ENCODE assay signal across 8 mouse cellular contexts in genomic region chr1:172312768-172313561, GRCm38 (mm10). TPM values are rescaled to one million over a fixed set of nuclear protein-coding genes. Genes with fewer than 3 reads are reported as not detected.
A peak's percentile ranks its signal among the peaks of the same experiment; 100 is the strongest.
DNase-seq lines count a peak whose midpoint lies in the region; ATAC-seq and TF ChIP-seq lines count a peak whose summit lies in the region.

No protein-coding gene starts in this region.

- peak overlapping the region; percentile 96 for H3K4me2 ChIP-seq in kidney, embryonic 15.5 days
- H3K4me2 ChIP-seq in intestine, embryonic 16.5 days (ENCODE audit: low read depth, low read length), result peak overlapping the region; percentile 94
- H3K4me2 ChIP-seq in midbrain, embryonic 12.5 days (replicated peaks), result peak overlapping the region; percentile 73

- peak overlapping the region; percentile 68 for H3K4me3 ChIP-seq in kidney, embryonic 15.5 days (replicated peaks)
- H3K4me3 ChIP-seq in G1E (ENCODE audit: low read depth, low read length), result peak overlapping the region; percentile 95
- H3K4me3 ChIP-seq in intestine, embryonic 16.5 days (ENCODE audit: low read length), result peak overlapping the region; percentile 79
- H3K4me3 ChIP-seq in midbrain, embryonic 12.5 days, result peak overlapping the region; percentile 72

- peak; percentile 29 for ATAC-seq in kidney, embryonic 15.5 days (replicated peaks; ENCODE audit: low FRiP score)
- no peak for ATAC-seq in G1E (ENCODE audit: extremely low read depth, insufficient number of reproducible peaks, low FRiP score, poor library complexity, severe bottlenecking)
- no peak; the same call in 1 of the 2 replicates for ATAC-seq in intestine, embryonic 16.5 days
- ATAC-seq in midbrain, embryonic 12.5 days (ENCODE audit: low FRiP score, low read depth), result 0 out of 2 replicates have a peak, but pooled peaks have one; percentile 0
- ATAC-seq in inflammation-experienced regulatory T-cells, adult 6 months, result no peak

- H3K27ac ChIP-seq in kidney, embryonic 15.5 days, result peak overlapping the region; percentile 93
- H3K27ac ChIP-seq in intestine, embryonic 16.5 days (ENCODE audit: low read length), result no peak overlapping the region
- peak overlapping the region; percentile 76; the same call in 1 of the 2 replicates for H3K27ac ChIP-seq in midbrain, embryonic 12.5 days (replicated peaks)

- H3K4me1 ChIP-seq in kidney, embryonic 15.5 days, result peaks cover 53% of the 10 kb centered on the region
- H3K4me1 ChIP-seq in G1E (ENCODE audit: insufficient read depth, low read depth, low read length), result peaks cover 52% of the 10 kb centered on the region
- H3K4me1 ChIP-seq in intestine, embryonic 16.5 days (ENCODE audit: control insufficient read depth, insufficient read depth, low read length), result peaks cover 23% of the 10 kb centered on the region
- peaks cover 76% of the 10 kb centered on the region for H3K4me1 ChIP-seq in midbrain, embryonic 12.5 days

- no peaks in the 10 kb centered on the region for H3K27me3 ChIP-seq in kidney, embryonic 15.5 days
- H3K27me3 ChIP-seq in G1E (ENCODE audit: insufficient read depth, low read length), result no peaks in the 10 kb centered on the region
- no peaks in the 10 kb centered on the region for H3K27me3 ChIP-seq in intestine, embryonic 16.5 days (replicated peaks; ENCODE audit: control insufficient read depth, insufficient read depth, low read length)
- peaks cover 15% of the 10 kb centered on the region for H3K27me3 ChIP-seq in midbrain, embryonic 12.5 days

- TF ChIP-seq CTCF in G1E (IDR thresholded peaks at IDR 0.05; ENCODE audit: low read depth, low read length), result no peak

- peak overlapping the region; percentile 68 for H3K9ac ChIP-seq in kidney, embryonic 15.5 days
- H3K9ac ChIP-seq in intestine, embryonic 16.5 days (ENCODE audit: low read depth, low read length), result peak overlapping the region; percentile 82
- H3K9ac ChIP-seq in midbrain, embryonic 12.5 days (replicated peaks), result peak overlapping the region; percentile 80

- 12% methylated on average over 16 of the region's 16 CpGs for WGBS in kidney, embryonic 15.5 days
- WGBS in intestine, embryonic 16.5 days, result 12% methylated on average over 16 of the region's 16 CpGs
- WGBS in midbrain, embryonic 12.5 days, result 10% methylated on average over 16 of the region's 16 CpGs

- H3K9me3 ChIP-seq in kidney, embryonic 15.5 days (replicated peaks), result no peaks in the 10 kb centered on the region
- no peaks in the 10 kb centered on the region for H3K9me3 ChIP-seq in G1E (replicated peaks)
- no peaks in the 10 kb centered on the region for H3K9me3 ChIP-seq in intestine, embryonic 16.5 days (ENCODE audit: control insufficient read depth, low read length)
- H3K9me3 ChIP-seq in midbrain, embryonic 12.5 days, result no peaks in the 10 kb centered on the region

- H3K36me3 ChIP-seq in kidney, embryonic 15.5 days, result peaks cover 8% of the 10 kb centered on the region
- H3K36me3 ChIP-seq in G1E (replicated peaks), result peaks cover 42% of the 10 kb centered on the region
- peaks cover 4% of the 10 kb centered on the region for H3K36me3 ChIP-seq in intestine, embryonic 16.5 days (ENCODE audit: control insufficient read depth, insufficient read depth, low read length)
- peaks cover 12% of the 10 kb centered on the region for H3K36me3 ChIP-seq in midbrain, embryonic 12.5 days

- no peak for DNase-seq in kidney, adult 11 months
- peak; percentile 59 for DNase-seq in G1E (ENCODE audit: low spot score)
- DNase-seq in fibroblast of lung, adult 2 months (ENCODE audit: low read depth), result peak; percentile 18
- no peak for DNase-seq in gastrocnemius, postnatal 10 days

RNA-seq across cellular contexts. Expression of gene Atp1a2, which starts 15.1 kb away (rescaled TPM):
- 2.2 and 2.9 TPM in 2 replicates for polyA plus RNA-seq in kidney, embryonic 15.5 days (2015; fragmentation: Nextera tagmentation; extraction: Ambion mirVana)
- total RNA-seq in G1E (2014; fragmentation: Nextera tagmentation) (not detected in 2 replicates), G1E (2017) (under 0.01 and 0.05 TPM in 2 replicates)
- not detected in 2 replicates for polyA plus RNA-seq in G1E (2012)
- 3.1 and 3.2 TPM in 2 replicates for polyA plus RNA-seq in intestine, embryonic 16.5 days (2015; fragmentation: Nextera tagmentation; extraction: Ambion mirVana)
- polyA plus RNA-seq in midbrain, embryonic 12.5 days (2016; fragmentation: Nextera tagmentation; extraction: Ambion mirVana), result 12.8 and 13.2 TPM in 2 replicates
- under 1 TPM in 2 of 3 experiments, not detected in 1; 0.12 to 0.52 TPM for polyA plus RNA-seq in inflammation-experienced regulatory T-cells, adult 6 months (2017; shearing (Covaris generic))
- total RNA-seq in gastrocnemius, postnatal 10 days (2021), result 100 to 1,000 TPM; 695 to 761 TPM

RNA-seq across cellular contexts. Expression of gene Kcnj9, which starts 16.2 kb away (rescaled TPM):
- polyA plus RNA-seq in kidney, embryonic 15.5 days (2015; fragmentation: Nextera tagmentation; extraction: Ambion mirVana), result not detected in 2 replicates
- total RNA-seq in G1E (2014; fragmentation: Nextera tagmentation) (not detected in 2 replicates), G1E (2017) (not detected in 2 replicates)
- polyA plus RNA-seq in G1E (2012), result not detected in 2 replicates
- polyA plus RNA-seq in intestine, embryonic 16.5 days (2015; fragmentation: Nextera tagmentation; extraction: Ambion mirVana), result not detected in 2 replicates
- polyA plus RNA-seq in midbrain, embryonic 12.5 days (2016; fragmentation: Nextera tagmentation; extraction: Ambion mirVana), result 1.7 and 2.7 TPM in 2 replicates
- not detected for polyA plus RNA-seq in inflammation-experienced regulatory T-cells, adult 6 months (2017; shearing (Covaris generic))
- total RNA-seq in gastrocnemius, postnatal 10 days (2021), result under 1 TPM; 0.07 to 0.14 TPM

RNA-seq across cellular contexts. Expression of gene Kcnj10, which starts 28.0 kb away (rescaled TPM):
- 0.83 and 1.0 TPM in 2 replicates for polyA plus RNA-seq in kidney, embryonic 15.5 days (2015; fragmentation: Nextera tagmentation; extraction: Ambion mirVana)
- total RNA-seq in G1E (2014; fragmentation: Nextera tagmentation), result 1.1 TPM in 1 of 2 replicates, not detected in the other
- total RNA-seq in G1E (2017), result under 0.01 and 0.11 TPM in 2 replicates
- polyA plus RNA-seq in G1E (2012), result not detected in 2 replicates
- 0.07 and 0.10 TPM in 2 replicates for polyA plus RNA-seq in intestine, embryonic 16.5 days (2015; fragmentation: Nextera tagmentation; extraction: Ambion mirVana)
- polyA plus RNA-seq in midbrain, embryonic 12.5 days (2016; fragmentation: Nextera tagmentation; extraction: Ambion mirVana), result 0.64 and 0.85 TPM in 2 replicates
- under 1 TPM in 1 of 3 experiments, not detected in 2; 0.12 TPM for polyA plus RNA-seq in inflammation-experienced regulatory T-cells, adult 6 months (2017; shearing (Covaris generic))
- total RNA-seq in gastrocnemius, postnatal 10 days (2021), result 1 to 10 TPM in 1 of 2 experiments, under 1 TPM in 1; 0.87 to 1.2 TPM

RNA-seq across cellular contexts. Expression of gene Igsf8, which starts 51.5 kb away (rescaled TPM):
- 48.9 and 54.4 TPM in 2 replicates for polyA plus RNA-seq in kidney, embryonic 15.5 days (2015; fragmentation: Nextera tagmentation; extraction: Ambion mirVana)
- total RNA-seq in G1E (2014; fragmentation: Nextera tagmentation) (19.9 and 33.3 TPM in 2 replicates), G1E (2017) (13.1 and 14.8 TPM in 2 replicates)
- 69.3 and 71.4 TPM in 2 replicates for polyA plus RNA-seq in G1E (2012)
- 43.1 and 45.2 TPM in 2 replicates for polyA plus RNA-seq in intestine, embryonic 16.5 days (2015; fragmentation: Nextera tagmentation; extraction: Ambion mirVana)
- 103 and 106 TPM in 2 replicates for polyA plus RNA-seq in midbrain, embryonic 12.5 days (2016; fragmentation: Nextera tagmentation; extraction: Ambion mirVana)
- 1 to 10 TPM; 3.8 to 5.4 (median 5.2) TPM for polyA plus RNA-seq in inflammation-experienced regulatory T-cells, adult 6 months (2017; shearing (Covaris generic))
- total RNA-seq in gastrocnemius, postnatal 10 days (2021), result 10 to 100 TPM; 15.4 to 19.1 TPM

RNA-seq across cellular contexts. Expression of gene Atp1a4, which starts 54.8 kb away (rescaled TPM):
- polyA plus RNA-seq in kidney, embryonic 15.5 days (2015; fragmentation: Nextera tagmentation; extraction: Ambion mirVana), result 0.05 TPM in 1 of 2 replicates, not detected in the other
- total RNA-seq in G1E (2014; fragmentation: Nextera tagmentation) (not detected in 2 replicates), G1E (2017) (0.05 TPM in 1 of 2 replicates, not detected in the other)
- polyA plus RNA-seq in G1E (2012), result not detected in 2 replicates
- polyA plus RNA-seq in intestine, embryonic 16.5 days (2015; fragmentation: Nextera tagmentation; extraction: Ambion mirVana), result not detected in 2 replicates
- not detected in 2 replicates for polyA plus RNA-seq in midbrain, embryonic 12.5 days (2016; fragmentation: Nextera tagmentation; extraction: Ambion mirVana)
- not detected for polyA plus RNA-seq in inflammation-experienced regulatory T-cells, adult 6 months (2017; shearing (Covaris generic))
- total RNA-seq in gastrocnemius, postnatal 10 days (2021), result under 1 TPM; 0.61 to 0.66 TPM

Comparison
In these comparisons a context has a peak if more than half of its experiments do, and no peak if none do; other contexts are left out.
1. ATAC-seq: peak in kidney, embryonic 15.5 days (single experiment) and midbrain, embryonic 12.5 days (single experiment); none in G1E (single experiment), intestine, embryonic 16.5 days (single experiment) and inflammation-experienced regulatory T-cells, adult 6 months (single experiment).
2. DNase-seq: peak in G1E (single experiment) and fibroblast of lung, adult 2 months (single experiment); none in kidney, adult 11 months (single experiment) and gastrocnemius, postnatal 10 days (single experiment).
3. Peak in every context shown above with its lines, with median percentiles within 50 percentile points of each other: H3K4me2 ChIP-seq, H3K4me3 ChIP-seq and H3K9ac ChIP-seq.